Mouse (Mus musculus) olfactory bulb, adult 2 months (tissue): ENCODE measurements around the gene Rassf8.

Experiments used
- CTCF ChIP-seq: fragments of 200-500 bp; IDR thresholded peaks from 2 replicates; pipeline ENCODE4 v1.5.1; 2012; ENCODE audit warnings: low read depth, mild to moderate bottlenecking, low read length, moderate library complexity; ENCODE audit not compliant: insufficient read depth
- POLR2A ChIP-seq: fragments of 200-500 bp; IDR thresholded peaks from 2 replicates; pipeline ENCODE4 v1.6.1; 2012; ENCODE audit warnings: mild to moderate bottlenecking, low read depth, low read length, moderate library complexity; ENCODE audit not compliant: insufficient read depth

DNA sequence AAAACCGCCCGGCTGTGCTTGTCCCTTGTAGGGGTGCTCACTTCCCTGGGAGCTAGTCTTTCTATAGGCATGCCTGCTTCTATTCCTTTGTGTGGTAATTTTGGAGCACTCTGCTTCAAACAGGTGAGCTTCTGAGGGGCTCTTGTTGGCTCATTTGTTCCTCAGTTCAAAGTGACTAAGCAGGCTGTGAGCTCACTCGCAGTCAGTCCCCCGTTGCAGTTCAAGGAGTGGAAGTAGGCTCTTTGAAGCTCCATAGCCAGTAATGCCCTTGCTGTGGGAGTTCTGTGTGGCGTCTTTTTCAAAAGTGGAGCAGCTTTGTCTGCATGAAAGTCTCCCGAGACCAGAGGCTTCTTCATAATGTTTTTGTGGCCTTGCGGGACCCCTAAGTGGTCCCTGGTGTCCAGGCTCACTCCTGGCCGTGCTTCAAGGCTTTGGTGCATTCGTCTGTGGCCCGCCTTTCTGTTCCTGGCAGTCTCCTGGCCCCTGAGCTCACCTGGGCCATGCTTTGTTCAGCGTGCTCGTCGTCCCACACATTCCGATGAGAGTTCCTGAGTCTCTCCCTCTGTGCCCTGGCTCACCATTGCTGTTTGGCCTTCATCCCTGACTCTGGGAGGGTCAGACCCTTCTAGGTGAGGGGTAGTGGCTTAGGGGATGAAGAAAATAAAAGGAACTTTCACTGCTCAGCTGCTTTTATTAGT is 9.5 kb downstream of the Rassf8 start:
- TF ChIP-seq CTCF (no peak), POLR2A (no peak)
